Mouse (Mus musculus) heart, embryonic 16.5 days (tissue): ENCODE results near the gene Acbd6. TPM values are rescaled to one million over a fixed set of nuclear protein-coding genes. Genes with fewer than 3 reads are reported as not detected.

Experiments used
- ATAC-seq: fragments of 200-750 bp; cut with Nextera tagmentation; replicated peaks from 2 replicates; pipeline ENCODE4 v1.8.0; 2017; ENCODE audit warnings: moderate number of reproducible peaks; ENCODE audit not compliant: insufficient read depth, low FRiP score; ENCODE audit errors: extremely low read depth
- H3K27ac ChIP-seq: fragments of 300-500 bp; sonication (generic); 2 replicates; pipeline ENCODE4 v1.5.1; 2014; ENCODE audit warnings: mild to moderate bottlenecking, low read length, control low read depth, moderate library complexity
- H3K27me3 ChIP-seq: fragments of 300-500 bp; sonication (generic); 2 replicates; pipeline ENCODE4 v1.6.1; 2014; ENCODE audit warnings: low read length, mixed read lengths; ENCODE audit not compliant: control insufficient read depth, insufficient read depth
- H3K36me3 ChIP-seq: fragments of 300-500 bp; sonication (generic); 2 replicates; pipeline ENCODE4 v1.6.1; 2014; ENCODE audit not compliant: control insufficient read depth, insufficient read depth
- H3K4me1 ChIP-seq: fragments of 300-500 bp; sonication (generic); 2 replicates; pipeline ENCODE4 v1.6.1; 2014; ENCODE audit warnings: low read length, mixed read lengths; ENCODE audit not compliant: control insufficient read depth, insufficient read depth
- H3K4me2 ChIP-seq: fragments of 300-500 bp; sonication (generic); 2 replicates; pipeline ENCODE4 v1.6.1; 2014; ENCODE audit warnings: low read depth, mild to moderate bottlenecking, control low read depth, low read length
- H3K4me3 ChIP-seq: fragments of 300-500 bp; sonication (generic); 2 replicates; pipeline ENCODE4 v1.5.1; 2014; ENCODE audit warnings: mild to moderate bottlenecking, control low read depth, low read length
- H3K9ac ChIP-seq: fragments of 300-500 bp; sonication (generic); 2 replicates; pipeline ENCODE4 v1.6.1; 2014; ENCODE audit warnings: low read length, control low read depth
- H3K9me3 ChIP-seq: fragments of 300-500 bp; sonication (generic); replicated peaks from 2 replicates; pipeline ENCODE4 v1.6.1; 2016; ENCODE audit warnings: low read length; ENCODE audit not compliant: control insufficient read depth
- WGBS: fragments of 180-500 bp; shearing (Covaris S2); extraction: QIAGEN DNeasy Blood & Tissue Kit; methylation state at CpG from one replicate; pipeline ENCODE4 v1.1.7; 2014; 5-methylcytosine and 5-hydroxymethylcytosine counted together
- polyA plus RNA-seq: library from polyadenylated mRNA; unstranded; fragments of >200 nt; fragmentation: Nextera tagmentation; extraction: Ambion mirVana; gene quantifications from 2 replicates; pipeline ENCODE4 v1.2.1, GENCODE M21; 2015

Acbd6 gene
- polyA plus RNA-seq, 1 experiment from 2014 or later: 55.4 TPM

DNA sequence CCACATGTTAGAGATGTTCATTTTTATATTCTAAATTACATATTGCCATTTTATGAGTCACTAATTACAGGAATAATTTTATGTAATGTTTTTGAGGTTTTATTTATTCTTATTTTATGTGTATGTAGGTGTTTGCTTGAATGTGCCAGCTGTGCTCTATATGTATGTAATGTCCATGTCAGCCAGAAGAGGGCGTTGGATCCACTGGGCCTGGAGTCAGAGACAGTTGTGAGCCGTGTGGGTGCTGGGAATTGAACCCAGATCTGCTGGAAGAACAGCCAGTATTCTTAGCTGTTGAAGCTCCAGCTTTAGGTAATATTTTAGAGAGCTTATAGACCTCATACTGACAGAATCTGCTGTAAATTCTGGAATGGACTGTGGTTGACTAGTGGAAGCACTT lies 56.5 kb downstream of the Acbd6 start:
- H3K4me2 ChIP-seq: no peak overlapping the region
- H3K9ac ChIP-seq: no peak overlapping the region
- no peaks in the 10 kb centered on the region for H3K9me3 ChIP-seq
- H3K4me1 ChIP-seq: no peaks in the 10 kb centered on the region
- no peak overlapping the region for H3K27ac ChIP-seq
- 55% methylated on average over 2 of the region's 2 CpGs for WGBS
- H3K27me3 ChIP-seq: no peaks in the 10 kb centered on the region
- no peak overlapping the region for H3K4me3 ChIP-seq
- no peak for ATAC-seq
- H3K36me3 ChIP-seq: no peaks in the 10 kb centered on the region

GRCm38 (mm10) chr1:155621075-155621474 lies 63.2 kb downstream of the Acbd6 start:
- no peaks in the 10 kb centered on the region for H3K27me3 ChIP-seq
- H3K4me1 ChIP-seq: no peaks in the 10 kb centered on the region
- no peak overlapping the region for H3K27ac ChIP-seq
- 41% methylated on average over 6 of the region's 6 CpGs for WGBS
- peaks cover 11% of the 10 kb centered on the region for H3K36me3 ChIP-seq
- no peak overlapping the region for H3K9ac ChIP-seq
- no peak for ATAC-seq
- no peaks in the 10 kb centered on the region for H3K9me3 ChIP-seq
- no peak overlapping the region for H3K4me2 ChIP-seq
- no peak overlapping the region for H3K4me3 ChIP-seq

DNA sequence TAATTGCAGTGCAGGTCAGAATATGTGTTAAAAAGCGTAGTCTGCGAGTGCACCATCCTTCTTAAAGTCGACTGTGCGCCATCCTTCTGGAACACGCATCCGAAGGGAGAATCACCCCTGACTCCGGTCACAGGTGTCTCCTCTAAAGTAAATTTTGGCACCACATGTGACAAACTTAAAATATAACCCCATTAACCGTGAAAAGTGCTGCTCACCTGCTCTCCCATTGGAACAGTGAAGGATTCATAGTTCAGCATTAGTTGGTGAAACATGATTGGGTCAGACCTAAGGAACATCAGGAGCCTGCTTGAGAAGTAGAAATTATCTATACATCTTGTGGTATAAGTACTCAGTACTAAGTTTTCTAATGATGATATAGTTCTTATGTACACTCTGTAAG lies 65.3 kb downstream of the Acbd6 start:
- ATAC-seq: no peak
- no peak overlapping the region for H3K4me3 ChIP-seq
- no peaks in the 10 kb centered on the region for H3K9me3 ChIP-seq
- H3K4me2 ChIP-seq: no peak overlapping the region
- peaks cover 11% of the 10 kb centered on the region for H3K36me3 ChIP-seq
- no peak overlapping the region for H3K27ac ChIP-seq
- 94% methylated on average over 8 of the region's 8 CpGs for WGBS
- no peak overlapping the region for H3K9ac ChIP-seq
- no peaks in the 10 kb centered on the region for H3K27me3 ChIP-seq
- no peaks in the 10 kb centered on the region for H3K4me1 ChIP-seq

- H3K27ac ChIP-seq: no peak overlapping the region
- H3K4me2 ChIP-seq: no peak overlapping the region
- H3K27me3 ChIP-seq: no peaks in the 10 kb centered on the region
- H3K4me1 ChIP-seq: no peaks in the 10 kb centered on the region
- WGBS: 64% methylated on average over 2 of the region's 2 CpGs
- H3K9me3 ChIP-seq: no peaks in the 10 kb centered on the region
- H3K36me3 ChIP-seq: peaks cover 11% of the 10 kb centered on the region
- H3K4me3 ChIP-seq: no peak overlapping the region
- H3K9ac ChIP-seq: no peak overlapping the region
- ATAC-seq: no peak
Measured at GRCm38 (mm10) chr1:155627746-155628145, 69.8 kb downstream of the Acbd6 start.

- WGBS: 87% methylated on average over 7 of the region's 7 CpGs
- no peak for ATAC-seq
- H3K27me3 ChIP-seq: no peaks in the 10 kb centered on the region
Measured at GRCm38 (mm10) chr1:155636648-155637047, 78.7 kb downstream of the Acbd6 start.

GRCm38 (mm10) chr1:155645816-155646215 lies 87.9 kb downstream of the Acbd6 start:
- H3K4me1 ChIP-seq: peaks cover 6% of the 10 kb centered on the region; the same call in 1 of the 2 replicates
- no peak overlapping the region for H3K4me3 ChIP-seq
- no peaks in the 10 kb centered on the region for H3K27me3 ChIP-seq
- ATAC-seq: no peak
- H3K36me3 ChIP-seq: no peaks in the 10 kb centered on the region
- no peak overlapping the region for H3K9ac ChIP-seq
- H3K9me3 ChIP-seq: no peaks in the 10 kb centered on the region
- WGBS: 68% methylated on average over 5 of the region's 5 CpGs
- H3K4me2 ChIP-seq: no peak overlapping the region
- no peak overlapping the region for H3K27ac ChIP-seq

More at GRCm38 (mm10) chr1:155636648-155637047, 78.7 kb downstream of the Acbd6 start:
- Histone ChIP-seq H3K36me3 (no peaks in the 10 kb centered on the region; the same call in 1 of the 2 replicates), H3K4me1 (no peaks in the 10 kb centered on the region), H3K9me3 (no peaks in the 10 kb centered on the region), H3K4me2 (no peak overlapping the region), H3K27ac (no peak overlapping the region), H3K9ac (no peak overlapping the region), H3K4me3 (no peak overlapping the region)

DNA sequence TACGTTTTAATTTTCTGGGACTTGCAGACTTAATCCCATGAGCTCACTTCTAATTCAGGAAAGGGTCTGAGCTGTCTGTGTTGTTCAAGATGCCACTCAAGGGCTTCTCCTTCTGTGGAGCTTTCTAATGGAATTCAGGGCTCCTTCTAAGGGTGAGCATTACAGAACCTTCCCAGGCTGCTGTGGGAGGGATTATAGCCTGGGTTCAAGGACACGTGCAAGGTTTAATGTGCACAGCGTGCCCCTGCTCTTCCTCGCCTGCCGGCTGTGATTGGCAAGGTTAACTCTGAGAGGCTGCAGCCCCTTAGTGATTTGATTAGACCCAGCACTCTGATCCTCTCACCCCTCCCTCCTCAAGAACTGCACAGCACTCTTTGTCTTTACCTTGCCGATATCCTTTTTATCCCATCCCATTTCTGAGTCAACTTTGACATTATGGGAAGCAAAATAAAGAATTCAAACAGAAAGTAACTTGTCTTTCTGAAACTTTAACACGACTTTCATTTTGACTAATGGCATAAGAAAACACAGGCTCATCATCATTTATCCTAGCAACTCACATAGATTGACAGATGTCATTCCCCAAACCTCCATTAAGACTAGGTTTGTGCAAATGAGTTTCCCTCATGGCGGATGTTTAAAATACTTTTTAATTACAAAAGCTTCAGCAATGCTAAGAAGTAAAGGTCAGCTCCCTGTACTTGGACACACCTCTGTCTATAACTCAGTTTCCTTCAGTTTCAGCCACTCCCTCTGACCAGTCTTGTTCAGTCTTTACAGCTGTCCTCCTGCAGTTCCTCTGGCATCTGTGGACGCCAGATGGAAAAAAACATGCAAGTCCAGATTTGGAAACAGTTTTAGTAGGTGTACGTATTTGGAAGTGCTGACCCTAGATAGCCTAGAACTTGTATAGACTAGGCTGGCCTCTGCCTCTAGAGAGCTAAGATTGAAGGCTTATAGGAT lies 88.7 kb downstream of the Acbd6 start:
- 47% methylated on average over 10 of the region's 10 CpGs for WGBS
- Histone ChIP-seq H3K27ac (no peak overlapping the region), H3K36me3 (no peaks in the 10 kb centered on the region), H3K4me1 (peaks cover 6% of the 10 kb centered on the region; the same call in 1 of the 2 replicates), H3K4me2 (peak overlapping the region; percentile 33), H3K4me3 (no peak overlapping the region), H3K9ac (no peak overlapping the region), H3K27me3 (no peaks in the 10 kb centered on the region), H3K9me3 (no peaks in the 10 kb centered on the region)
- ATAC-seq: no peak; the same call in 1 of the 2 replicates

GRCm38 (mm10) chr1:155650121-155650846 lies 92.4 kb downstream of the Acbd6 start:
- Histone ChIP-seq H3K4me2 (no peak overlapping the region), H3K9ac (no peak overlapping the region), H3K4me1 (peaks cover 6% of the 10 kb centered on the region; the same call in 1 of the 2 replicates), H3K9me3 (no peaks in the 10 kb centered on the region), H3K27ac (no peak overlapping the region), H3K36me3 (no peaks in the 10 kb centered on the region), H3K4me3 (no peak overlapping the region), H3K27me3 (no peaks in the 10 kb centered on the region)
- WGBS: 52% methylated on average over 9 of the region's 9 CpGs
- no peak for ATAC-seq

DNA sequence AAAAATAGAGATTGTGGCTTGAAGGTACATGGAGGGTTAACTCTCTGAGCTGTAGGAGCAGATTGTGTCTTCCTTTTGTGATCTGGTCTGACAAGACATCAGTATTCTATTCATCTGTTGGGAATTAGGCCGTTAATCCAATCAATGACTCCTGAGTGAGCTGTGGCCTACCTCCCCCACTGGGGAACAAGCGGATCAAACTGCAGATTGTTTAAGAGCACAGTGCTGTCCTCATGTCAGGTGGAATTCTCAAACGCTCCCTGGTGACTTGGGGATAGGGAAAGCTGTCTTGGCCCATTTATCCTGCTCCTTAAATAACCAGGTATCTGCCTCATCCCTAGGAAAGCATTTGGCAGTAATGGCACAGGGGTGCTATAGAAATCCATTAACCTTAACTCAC lies 97.0 kb downstream of the Acbd6 start:
- H3K4me2 ChIP-seq: no peak overlapping the region
- peaks cover 5% of the 10 kb centered on the region; the same call in 1 of the 2 replicates for H3K4me1 ChIP-seq
- H3K36me3 ChIP-seq: no peaks in the 10 kb centered on the region
- no peak overlapping the region for H3K9ac ChIP-seq
- no peak overlapping the region for H3K27ac ChIP-seq
- 61% methylated on average over 3 of the region's 3 CpGs for WGBS
- H3K27me3 ChIP-seq: no peaks in the 10 kb centered on the region
- no peak for ATAC-seq
- no peak overlapping the region for H3K4me3 ChIP-seq
- no peaks in the 10 kb centered on the region for H3K9me3 ChIP-seq
